Mouse (Mus musculus) embryonic facial prominence, embryonic 14.5 days (tissue): ENCODE measurements around the gene Tcf20. TPM values are rescaled to one million over a fixed set of nuclear protein-coding genes. Genes with fewer than 3 reads are reported as not detected.

Experiments used
- ATAC-seq: fragments of 200-750 bp; cut with Nextera tagmentation; 2 replicates; pipeline ENCODE4 v1.8.0; 2017; ENCODE audit warnings: low read depth, moderate number of reproducible peaks, moderate TSS enrichment
- DNase-seq: peaks from one replicate; pipeline ENCODE4 v3.0.0-alpha.2; 2015; ENCODE audit warnings: low spot score
- H3K27ac ChIP-seq: fragments of 300-500 bp; sonication (generic); replicated peaks from 2 replicates; pipeline ENCODE4 v1.5.1; 2014; ENCODE audit warnings: low read depth, mild to moderate bottlenecking, low read length, moderate library complexity
- H3K27me3 ChIP-seq: fragments of 300-500 bp; sonication (generic); replicated peaks from 2 replicates; pipeline ENCODE4 v1.6.1; 2014; ENCODE audit warnings: low read length; ENCODE audit not compliant: control insufficient read depth, insufficient read depth
- H3K36me3 ChIP-seq: fragments of 300-500 bp; sonication (generic); 2 replicates; pipeline ENCODE4 v1.6.1; 2014; ENCODE audit warnings: low read length, mixed read lengths; ENCODE audit not compliant: control insufficient read depth, insufficient read depth
- H3K4me1 ChIP-seq: fragments of 300-500 bp; sonication (generic); 2 replicates; pipeline ENCODE4 v1.6.1; 2014; ENCODE audit warnings: antibody characterized with exemption, low read length; ENCODE audit not compliant: control insufficient read depth, insufficient read depth
- H3K4me2 ChIP-seq: fragments of 300-500 bp; sonication (generic); 2 replicates; pipeline ENCODE4 v1.6.1; 2014; ENCODE audit warnings: low read depth, mild to moderate bottlenecking, low read length, moderate library complexity, mixed read lengths
- H3K4me3 ChIP-seq: fragments of 300-500 bp; sonication (generic); 2 replicates; pipeline ENCODE4 v1.5.1; 2014; ENCODE audit warnings: low read depth, mild to moderate bottlenecking, low read length
- H3K9ac ChIP-seq: fragments of 300-500 bp; sonication (generic); 2 replicates; pipeline ENCODE4 v1.6.1; 2014; ENCODE audit warnings: low read depth, mild to moderate bottlenecking, low read length, moderate library complexity, mixed read lengths
- H3K9me3 ChIP-seq: fragments of 300-500 bp; sonication (generic); 2 replicates; pipeline ENCODE4 v1.6.1; 2016; ENCODE audit warnings: low read length; ENCODE audit not compliant: control insufficient read depth
- WGBS: fragments of 180-500 bp; shearing (Covaris S2); extraction: QIAGEN DNeasy Blood & Tissue Kit; methylation state at CpG from one replicate; pipeline ENCODE4 v1.1.7; 2014; 5-methylcytosine and 5-hydroxymethylcytosine counted together
- microRNA-seq: library from miRNA; unstranded; fragments of <30 nt; microRNA quantifications from one replicate; pipeline ENCODE4, GENCODE M21; 2016; ENCODE audit warnings: borderline number of aligned reads
- polyA plus RNA-seq: library from polyadenylated mRNA; unstranded; fragments of >200 nt; fragmentation: Nextera tagmentation; extraction: Ambion mirVana; gene quantifications from 2 replicates; pipeline ENCODE4 v1.2.1, GENCODE M21; 2014

The Tcf20 gene
- polyA plus RNA-seq, 1 experiment from 2014 or later = 11.3 TPM

DNA sequence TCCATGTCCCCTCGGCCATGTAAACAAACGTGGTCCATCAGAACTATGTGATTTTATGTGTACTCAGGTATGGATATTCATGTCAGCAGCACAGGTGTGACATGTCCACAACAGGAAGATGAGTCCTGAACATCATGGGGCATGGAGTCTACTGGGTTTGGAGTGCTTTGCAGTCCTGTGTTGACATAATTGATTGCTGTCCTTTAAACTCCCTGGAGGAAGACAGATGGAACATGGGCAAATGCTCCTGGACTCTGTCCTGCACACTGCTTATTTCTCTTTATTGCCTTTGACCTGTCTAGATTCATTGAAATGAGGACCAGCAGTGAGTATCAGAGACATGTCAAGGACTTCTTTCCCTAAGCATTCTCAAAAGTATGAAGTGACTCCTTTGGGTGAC lies 221.7 kb downstream of the Tcf20 start:
- 84% methylated on average over 2 of the region's 2 CpGs for WGBS
- DNase-seq = no peak
- Histone ChIP-seq H3K27ac (no peak overlapping the region), H3K36me3 (no peaks in the 10 kb centered on the region), H3K4me1 (no peaks in the 10 kb centered on the region), H3K4me3 (no peak overlapping the region), H3K9ac (no peak overlapping the region), H3K27me3 (no peaks in the 10 kb centered on the region), H3K9me3 (no peaks in the 10 kb centered on the region), H3K4me2 (no peak overlapping the region)
- no peak for ATAC-seq

DNA sequence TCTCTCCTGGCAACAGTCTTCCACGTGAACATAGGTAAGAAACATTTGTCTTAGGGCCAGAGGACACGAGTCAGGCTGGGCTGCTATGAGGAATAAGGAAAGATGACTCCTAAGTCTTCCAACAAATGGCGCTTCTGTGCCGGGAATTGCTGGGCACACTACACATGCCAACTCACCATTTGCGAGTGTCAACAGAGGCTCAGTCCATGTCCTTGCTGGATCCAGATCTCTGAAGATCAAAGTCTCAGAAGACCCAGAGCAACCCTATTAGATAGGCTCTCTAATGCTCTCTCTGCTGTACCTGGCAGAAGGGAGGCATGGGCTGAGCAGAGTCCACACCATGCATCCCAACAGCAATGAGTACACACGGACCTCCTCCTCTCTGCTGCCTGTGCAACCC lies 222.8 kb downstream of the Tcf20 start:
- Histone ChIP-seq H3K9ac (no peak overlapping the region), H3K27me3 (no peaks in the 10 kb centered on the region), H3K27ac (no peak overlapping the region), H3K4me2 (no peak overlapping the region), H3K36me3 (no peaks in the 10 kb centered on the region), H3K4me1 (no peaks in the 10 kb centered on the region), H3K4me3 (no peak overlapping the region), H3K9me3 (no peaks in the 10 kb centered on the region)
- WGBS = 81% methylated on average over 6 of the region's 6 CpGs
- ATAC-seq (no peak), DNase-seq (no peak)

DNA sequence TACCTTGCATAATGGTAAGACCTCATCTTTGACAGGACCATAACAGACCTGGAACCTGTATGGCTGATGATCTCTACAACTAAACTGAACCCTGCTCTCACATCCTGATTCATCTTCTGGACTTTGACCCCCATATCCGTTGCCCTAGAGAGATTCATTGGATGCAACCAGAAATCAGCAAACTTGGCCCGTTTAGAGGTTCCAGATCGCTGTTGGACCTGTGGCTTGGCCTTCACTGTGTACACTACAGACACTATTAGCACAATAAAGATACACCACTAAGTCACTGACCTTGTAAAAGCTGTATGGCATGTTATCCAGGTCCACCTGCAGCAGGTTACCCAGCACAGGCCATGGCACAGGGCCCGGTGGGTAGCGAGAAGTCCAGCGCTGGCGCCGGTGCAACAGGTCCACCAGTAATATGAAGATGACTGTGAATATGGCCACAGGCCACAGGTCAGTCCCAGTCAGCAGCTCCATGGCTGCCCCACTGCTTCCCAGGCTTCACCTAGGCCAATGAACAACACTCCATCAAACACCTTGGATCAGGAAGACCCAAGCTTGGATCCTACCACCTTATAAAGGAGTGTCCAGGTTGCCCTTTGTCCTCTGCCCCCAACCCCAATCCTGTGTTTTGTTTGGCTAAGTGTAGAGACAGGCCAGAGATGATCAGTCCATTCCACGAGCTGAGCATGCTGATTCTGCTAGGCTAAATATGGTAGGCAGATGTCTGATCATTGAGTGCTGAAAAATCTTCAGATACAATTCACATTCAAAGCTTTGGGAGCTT lies 223.8 kb downstream of the Tcf20 start, which contains the start of gene Cyp2d40:
TSS of gene Cyp2d40 (minus strand) at position 553 of the 790 bp plus-strand sequence.
- Histone ChIP-seq H3K4me1 (no peaks in the 10 kb centered on the region), H3K9ac (no peak within 1 kb of the TSS), H3K36me3 (no peaks in the 10 kb centered on the region), H3K9me3 (no peaks in the 10 kb centered on the region), H3K27me3 (no peaks in the 10 kb centered on the region), H3K4me2 (no peak within 1 kb of the TSS), H3K27ac (no peak within 1 kb of the TSS), H3K4me3 (no peak within 1 kb of the TSS)
- WGBS = 91% methylated on average over 9 of the region's 9 CpGs
- no peak for DNase-seq
- ATAC-seq = no peak

Small RNA genes lying within 50 kb of the gene (microRNA-seq; reads per million reads assigned to microRNA genes)
- not detected for gene Gm27618
- 13.4 reads per million, percentile 31 among the genes with 10 or more reads in this experiment for gene Mir3080

Other genes with a start within 250 kb of the Tcf20 start
- gene Cyp2d40, start 223.7 kb downstream of the Tcf20 start, polyA plus RNA-seq = not detected in 2 replicates
- not detected in 2 replicates for gene Cyp2d26, start 193.6 kb downstream of the Tcf20 start, polyA plus RNA-seq
- gene Nfam1, start 45.4 kb upstream of the Tcf20 start, polyA plus RNA-seq = 4.7 and 6.0 TPM in 2 replicates
- gene Serhl, start 101.6 kb upstream of the Tcf20 start, polyA plus RNA-seq = 63.8 and 71.6 TPM in 2 replicates
- 61.6 and 63.0 TPM in 2 replicates for gene Rrp7a, start 134.9 kb upstream of the Tcf20 start, polyA plus RNA-seq
- 126 and 151 TPM in 2 replicates for gene Poldip3, start 161.5 kb upstream of the Tcf20 start, polyA plus RNA-seq
- gene Cyb5r3, start 184.7 kb upstream of the Tcf20 start, polyA plus RNA-seq = 125 and 126 TPM in 2 replicates